8 mouse cellular contexts compared by ENCODE assay signal in the genomic region with DNA sequence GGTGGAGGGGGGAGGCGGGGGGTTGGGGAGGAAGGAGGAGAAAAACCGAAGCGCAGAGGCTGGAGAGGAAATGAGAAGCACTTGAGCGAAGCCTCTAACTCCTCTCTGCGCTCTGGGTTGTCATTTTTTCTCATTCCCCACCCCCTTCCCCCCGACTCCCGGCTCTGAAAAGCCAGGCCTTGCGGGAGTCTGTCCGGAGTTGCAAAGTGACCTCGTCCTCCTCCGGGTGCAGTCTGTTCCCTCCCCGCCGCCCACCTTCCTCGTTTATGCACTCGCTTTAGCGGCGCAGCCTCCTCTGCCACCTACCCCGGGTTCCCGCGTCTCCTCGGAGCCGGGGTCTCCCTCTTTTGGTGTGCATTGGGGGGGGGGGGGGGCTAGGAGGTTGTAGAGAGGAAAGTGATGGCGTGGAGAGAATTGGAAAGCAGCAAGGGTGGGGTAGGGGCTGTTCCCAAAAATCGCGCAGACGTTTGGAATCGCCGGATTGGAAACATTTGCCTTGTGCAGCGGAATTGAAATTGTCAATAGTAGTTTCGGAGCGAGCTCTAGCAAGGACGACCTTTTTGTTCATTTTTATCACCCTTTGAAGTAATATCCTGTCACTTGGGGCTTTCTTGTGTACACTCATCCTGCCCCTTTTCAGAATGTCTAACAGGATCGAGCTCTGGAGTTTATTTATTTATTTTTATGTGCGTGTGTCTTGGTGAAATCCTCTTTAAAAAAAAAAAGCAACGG. TPM values are rescaled to one million over a fixed set of nuclear protein-coding genes. Genes with fewer than 3 reads are reported as not detected.
A peak's percentile ranks its signal among the peaks of the same experiment; 100 is the strongest.
DNase-seq lines count a peak whose midpoint lies in the region; ATAC-seq and TF ChIP-seq lines count a peak whose summit lies in the region.

No protein-coding gene starts in this region.

- TF ChIP-seq CTCF in layer of hippocampus, adult 2 months (conservative IDR thresholded peaks at IDR 0.05): no peak
- no peak for TF ChIP-seq CTCF in liver, embryonic 14.5 days (IDR thresholded peaks at IDR 0.05; ENCODE audit: low read depth)
- no peak for TF ChIP-seq CTCF in olfactory bulb, adult 2 months (IDR thresholded peaks at IDR 0.05; ENCODE audit: insufficient read depth, low read depth, low read length)

- no peak for ATAC-seq in liver, embryonic 14.5 days (ENCODE audit: insufficient read depth)

- no peaks in the 10 kb centered on the region for H3K9me3 ChIP-seq in hindbrain, embryonic 10.5 days
- H3K9me3 ChIP-seq in liver, embryonic 14.5 days (ENCODE audit: control insufficient read depth, low read length): no peaks in the 10 kb centered on the region

- H3K27me3 ChIP-seq in hindbrain, embryonic 10.5 days (ENCODE audit: insufficient read depth, poor library complexity, severe bottlenecking): peaks cover 85% of the 10 kb centered on the region
- peaks cover 78% of the 10 kb centered on the region for H3K27me3 ChIP-seq in liver, embryonic 14.5 days (ENCODE audit: control insufficient read depth, insufficient read depth, low read length)

- H3K27ac ChIP-seq in layer of hippocampus, adult 2 months: peak overlapping the region; percentile 28; the same call in 1 of the 2 replicates
- peak overlapping the region; percentile 70; the same call in 1 of the 2 replicates for H3K27ac ChIP-seq in hindbrain, embryonic 10.5 days
- no peak overlapping the region for H3K27ac ChIP-seq in liver, embryonic 14.5 days
- no peak overlapping the region for H3K27ac ChIP-seq in olfactory bulb, adult 2 months (ENCODE audit: insufficient read depth, low read depth, low read length)

- H3K4me3 ChIP-seq in layer of hippocampus, adult 2 months: peak overlapping the region; percentile 75
- peak overlapping the region; percentile 69 for H3K4me3 ChIP-seq in hindbrain, embryonic 10.5 days
- peak overlapping the region; percentile 41 to 48 for H3K4me3 ChIP-seq in liver, embryonic 14.5 days (ENCODE audit: insufficient read depth in 1 of 2, low read depth in 2 of 2, low read length in 2 of 2)
- peak overlapping the region; percentile 86 for H3K4me3 ChIP-seq in olfactory bulb, adult 2 months (ENCODE audit: insufficient read depth, low read depth, low read length)

- H3K4me2 ChIP-seq in liver, embryonic 14.5 days (ENCODE audit: low read depth): peak overlapping the region; percentile 72

- under 1% methylated on average over 35 of the region's 35 CpGs for WGBS in hindbrain, embryonic 10.5 days
- WGBS in liver, embryonic 14.5 days (ENCODE audit: insufficient replicate concordance): under 1% methylated on average over 35 of the region's 35 CpGs
- WGBS in olfactory bulb, adult 2 months: 0% methylated on average over 35 of the region's 35 CpGs

- TF ChIP-seq EP300 in liver, embryonic 14.5 days (IDR thresholded peaks at IDR 0.05; ENCODE audit: low read depth): no peak

- no peak for TF ChIP-seq POLR2A in olfactory bulb, adult 2 months (IDR thresholded peaks at IDR 0.05; ENCODE audit: insufficient read depth, low read depth, low read length)

- DNase-seq in layer of hippocampus, adult 2 months (ENCODE audit: low spot score in 2 of 2): no peak
- no peak for DNase-seq in layer of hippocampus, adult 9-11 months
- DNase-seq in MN1 (ENCODE audit: low spot score): peak; percentile 42
- DNase-seq in embryo, embryonic 11 days: peak; percentile 60
- peak; percentile 68 for DNase-seq in hindbrain, embryonic 10.5 days (ENCODE audit: low spot score)
- DNase-seq in liver, embryonic 14.5 days (ENCODE audit: low read depth in 3 of 3, low spot score in 3 of 3): no peak
- DNase-seq in gastrocnemius, adult 18-20 months (ENCODE audit: low spot score): no peak

- H3K9ac ChIP-seq in liver, embryonic 14.5 days (replicated peaks): no peak overlapping the region

- peaks cover 30% of the 10 kb centered on the region for H3K4me1 ChIP-seq in hindbrain, embryonic 10.5 days (replicated peaks)
- H3K4me1 ChIP-seq in liver, embryonic 14.5 days (replicated peaks; ENCODE audit: control insufficient read depth in 2 of 2, insufficient read depth in 2 of 2, low read length in 1 of 2): peaks cover 0 to 7% of the 10 kb centered on the region in 2 experiments; a peak in 2 of 4 replicates
- peaks cover 16% of the 10 kb centered on the region for H3K4me1 ChIP-seq in olfactory bulb, adult 2 months (ENCODE audit: control insufficient read depth, insufficient read depth, low read length)

- no peaks in the 10 kb centered on the region for H3K36me3 ChIP-seq in hindbrain, embryonic 10.5 days
- H3K36me3 ChIP-seq in liver, embryonic 14.5 days (replicated peaks; ENCODE audit: control insufficient read depth, insufficient read depth, low read depth): no peaks in the 10 kb centered on the region

RNA-seq across cellular contexts. Expression of a gene that starts 2.6 kb away (rescaled TPM):
- 1 to 10 TPM; 3.6 to 4.3 TPM for total RNA-seq in layer of hippocampus, adult 2 months (2021)
- 1.6 and 2.6 TPM in 2 replicates for polyA plus RNA-seq in hindbrain, embryonic 10.5 days (2016; fragmentation: Nextera tagmentation; extraction: Ambion mirVana)
- polyA plus RNA-seq in liver, embryonic 14.5 days (2012; rRNA removed): 0.10 and 0.17 TPM in 2 replicates
- polyA plus RNA-seq in liver, embryonic 14.5 days (2014; fragmentation: Nextera tagmentation; extraction: Ambion mirVana): 0.37 and 0.43 TPM in 2 replicates
- not detected in 2 replicates for polyA plus RNA-seq in olfactory bulb, adult 2 months (2012; ENCODE audit: insufficient read depth, insufficient read length, low replicate concordance, missing spikeins)
- total RNA-seq in gastrocnemius, adult 18-20 months (2021): under 1 TPM; 0.07 to 0.09 TPM

Comparison
In these comparisons a context has a peak if more than half of its experiments do, and no peak if none do; other contexts are left out.
1. DNase-seq: peak in MN1 (single experiment), embryo, embryonic 11 days (single experiment) and hindbrain, embryonic 10.5 days (single experiment); none in layer of hippocampus, adult 2 months (0 of 2), layer of hippocampus, adult 9-11 months (single experiment), liver, embryonic 14.5 days (0 of 3) and gastrocnemius, adult 18-20 months (single experiment).
2. H3K27ac ChIP-seq: peak in layer of hippocampus, adult 2 months (single experiment) and hindbrain, embryonic 10.5 days (single experiment); none in liver, embryonic 14.5 days (single experiment) and olfactory bulb, adult 2 months (single experiment).
3. Peak in every context shown above with its lines, with median percentiles within 50 percentile points of each other: H3K4me3 ChIP-seq.